Mouse (Mus musculus): ENCODE data around the gene Hist3h2ba.

DNA sequence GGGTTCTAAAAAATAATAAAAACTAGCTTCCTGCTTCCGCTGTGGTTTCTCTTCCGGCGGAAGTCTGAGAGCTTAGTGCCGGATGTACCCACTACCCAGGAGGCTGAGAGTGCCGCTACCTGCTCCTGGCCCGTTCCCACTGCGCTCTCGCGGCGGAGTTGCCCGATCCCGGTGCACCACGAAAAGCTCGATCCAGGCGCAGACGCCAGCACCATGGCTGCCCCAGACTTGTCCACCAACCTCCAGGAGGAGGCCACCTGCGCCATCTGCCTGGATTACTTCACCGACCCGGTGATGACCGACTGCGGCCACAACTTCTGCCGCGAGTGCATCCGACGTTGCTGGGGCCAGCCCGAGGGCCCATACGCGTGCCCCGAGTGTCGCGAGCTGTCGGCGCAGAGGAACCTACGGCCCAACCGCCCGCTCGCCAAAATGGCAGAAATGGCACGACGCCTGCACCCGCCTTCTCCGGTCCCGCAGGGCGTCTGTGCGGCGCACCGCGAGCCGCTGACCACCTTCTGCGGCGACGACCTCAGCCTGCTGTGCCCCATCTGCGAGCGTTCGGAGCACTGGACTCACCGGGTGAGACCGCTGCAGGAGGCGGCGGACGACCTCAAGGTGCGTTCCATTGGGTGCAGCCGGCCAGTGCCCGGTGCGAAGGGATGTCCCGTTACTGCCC lies 29.4 kb downstream of the Hist3h2ba start, which contains the start of gene Trim11:
- TF ChIP-seq CTCF (IDR thresholded peaks at IDR 0.05) = peak; percentile 13; the same call in 1 of the 2 replicates
- no peak for TF ChIP-seq EP300 (IDR thresholded peaks at IDR 0.05)

Data from lung, postnatal 0 days (tissue).